24 mouse cellular contexts compared by ENCODE assay signal in the genomic region with DNA sequence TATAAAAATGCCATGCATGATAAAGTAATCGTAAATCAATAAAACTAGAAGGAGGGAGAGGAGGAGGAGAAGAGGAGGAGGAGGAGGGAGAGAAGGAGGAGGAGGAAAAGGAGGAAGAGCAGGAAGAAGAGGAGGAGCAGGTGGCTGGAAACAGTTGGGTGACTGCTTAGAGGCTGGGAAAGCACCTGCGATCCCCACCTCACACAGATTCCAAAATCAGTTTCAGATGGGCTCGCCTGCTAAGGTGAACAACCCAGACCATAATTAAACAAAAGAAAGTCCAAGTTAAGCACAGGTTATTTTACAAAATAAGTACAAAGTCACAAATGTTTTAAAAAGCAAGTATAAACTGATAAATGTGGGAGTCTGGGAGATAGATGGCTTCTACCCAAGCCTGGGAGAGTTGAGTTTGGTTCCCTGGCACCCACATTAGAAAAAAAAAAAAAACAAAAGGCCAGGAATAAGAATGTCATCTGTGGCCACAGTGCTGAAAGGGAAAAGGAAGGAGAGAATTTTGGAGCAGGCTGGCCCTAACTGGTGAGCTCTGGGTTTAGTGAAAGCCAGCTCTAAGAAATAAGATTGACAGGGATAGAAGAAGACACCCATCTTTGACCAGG.
"Had no signal": no experiment of that assay in that cellular context is flagged by ENCODE, and none has a peak within 500 bp of the region (broad histone marks: within the 10 kb centered on the region; RNA-seq: fewer than 3 reads in every experiment).

No protein-coding gene starts in this region.

- H3K4me3 ChIP-seq: heart, adult 2 months; heart, embryonic 13.5 days; heart, embryonic 15.5 days; hindbrain, embryonic 10.5 days; hindbrain, embryonic 12.5 days; intestine, embryonic 15.5 days; limb, embryonic 13.5 days; limb, embryonic 15.5 days; liver, embryonic 12.5 days had no signal

- H3K4me1 ChIP-seq: hindbrain, embryonic 12.5 days; intestine, embryonic 15.5 days; liver, embryonic 12.5 days had no signal

- H3K27me3 ChIP-seq: heart, embryonic 13.5 days; heart, embryonic 15.5 days; hindbrain, embryonic 12.5 days; intestine, embryonic 15.5 days; limb, embryonic 13.5 days; limb, embryonic 15.5 days; liver, embryonic 12.5 days had no signal

- DNase-seq: gastrocnemius, postnatal 36 days; heart, postnatal 14 days; kidney, adult 18-20 months; kidney, adult 8-10 months; kidney, postnatal 14 days; kidney, postnatal 36 days; layer of hippocampus, adult 9-11 months; layer of hippocampus, postnatal 36 days; left cerebral cortex, postnatal 4 days had no signal

- H3K9ac ChIP-seq: heart, embryonic 13.5 days; heart, embryonic 15.5 days; hindbrain, embryonic 12.5 days; hindbrain, embryonic 14.5 days; intestine, embryonic 15.5 days; limb, embryonic 13.5 days; limb, embryonic 15.5 days; liver, embryonic 12.5 days had no signal

- H3K36me3 ChIP-seq: heart, embryonic 13.5 days; heart, embryonic 15.5 days; hindbrain, embryonic 10.5 days; hindbrain, embryonic 12.5 days; intestine, embryonic 15.5 days; limb, embryonic 13.5 days; limb, embryonic 15.5 days; liver, embryonic 12.5 days had no signal

- ATAC-seq: hindbrain, embryonic 16.5 days; inflammation-experienced regulatory T-cells, adult 6 months; intestine, embryonic 15.5 days; intestine, postnatal 0 days; liver, embryonic 12.5 days had no signal

- H3K27ac ChIP-seq: heart, adult 2 months; heart, embryonic 13.5 days; heart, embryonic 15.5 days; hindbrain, embryonic 10.5 days; hindbrain, embryonic 12.5 days; hindbrain, embryonic 14.5 days; intestine, embryonic 15.5 days; kidney, postnatal 0 days; limb, embryonic 13.5 days; limb, embryonic 15.5 days; liver, embryonic 12.5 days had no signal

- H3K9me3 ChIP-seq: heart, embryonic 13.5 days; heart, embryonic 15.5 days; hindbrain, embryonic 10.5 days; hindbrain, embryonic 12.5 days; intestine, embryonic 15.5 days; limb, embryonic 13.5 days; limb, embryonic 15.5 days; liver, embryonic 12.5 days had no signal

- H3K4me2 ChIP-seq: heart, embryonic 11.5 days; heart, embryonic 13.5 days; heart, embryonic 15.5 days; hindbrain, embryonic 12.5 days; hindbrain, embryonic 14.5 days; intestine, embryonic 15.5 days; limb, embryonic 13.5 days; limb, embryonic 15.5 days; liver, embryonic 12.5 days had no signal
